Mouse (Mus musculus) intestine, embryonic 14.5 days (tissue): ENCODE measurements around the gene Ctrc. TPM values are rescaled to one million over a fixed set of nuclear protein-coding genes. Genes with fewer than 3 reads are reported as not detected.

Experiments
- ATAC-seq: fragments of 200-750 bp; cut with Nextera tagmentation; replicated peaks from 2 replicates; pipeline ENCODE4 v1.8.0; 2017; ENCODE audit warnings: low read depth, moderate number of reproducible peaks, moderate TSS enrichment, moderate library complexity; ENCODE audit not compliant: low FRiP score, low TSS enrichment
- DNase-seq: peaks from one replicate; pipeline ENCODE4 v3.0.0-alpha.2; 2018; ENCODE audit warnings: low spot score
- H3K27ac ChIP-seq: fragments of 300-500 bp; sonication (generic); 2 replicates; pipeline ENCODE4 v1.5.1; 2014; ENCODE audit warnings: low read depth, mild to moderate bottlenecking, control low read depth
- H3K27me3 ChIP-seq: fragments of 300-500 bp; sonication (generic); replicated peaks from 2 replicates; pipeline ENCODE4 v1.6.1; 2014; ENCODE audit warnings: low read length, control low read depth; ENCODE audit not compliant: control insufficient read depth, insufficient read depth
- H3K36me3 ChIP-seq: fragments of 300-500 bp; sonication (generic); 2 replicates; pipeline ENCODE4 v1.6.1; 2014; ENCODE audit warnings: low read length, control low read depth; ENCODE audit not compliant: control insufficient read depth, insufficient read depth
- H3K4me1 ChIP-seq: fragments of 300-500 bp; sonication (generic); replicated peaks from 2 replicates; pipeline ENCODE4 v1.6.1; 2014; ENCODE audit warnings: low read length, control low read depth, mixed read lengths; ENCODE audit not compliant: control insufficient read depth, insufficient read depth
- H3K4me2 ChIP-seq: fragments of 300-500 bp; sonication (generic); 2 replicates; pipeline ENCODE4 v1.6.1; 2014; ENCODE audit warnings: low read length
- H3K4me3 ChIP-seq: fragments of 300-500 bp; sonication (generic); 2 replicates; pipeline ENCODE4 v1.5.1; 2014; ENCODE audit warnings: low read depth, low read length, control low read depth, mixed read lengths
- H3K9ac ChIP-seq: fragments of 300-500 bp; sonication (generic); 2 replicates; pipeline ENCODE4 v1.6.1; 2014; ENCODE audit warnings: mild to moderate bottlenecking, low read length
- H3K9me3 ChIP-seq: fragments of 300-500 bp; sonication (generic); 2 replicates; pipeline ENCODE4 v1.6.1; 2016; ENCODE audit warnings: low read length, control low read depth; ENCODE audit not compliant: control insufficient read depth
- WGBS: fragments of 180-500 bp; shearing (Covaris S2); extraction: QIAGEN DNeasy Blood & Tissue Kit; methylation state at CpG from one replicate; pipeline ENCODE4 v1.1.7; 2014; 5-methylcytosine and 5-hydroxymethylcytosine counted together
- polyA plus RNA-seq: library from polyadenylated mRNA; unstranded; fragments of >200 nt; fragmentation: Nextera tagmentation; extraction: Ambion mirVana; gene quantifications from 2 replicates; pipeline ENCODE4 v1.2.1, GENCODE M21; 2014

The Ctrc gene
- polyA plus RNA-seq, 1 experiment from 2014 or later = not detected

GRCm38 (mm10) chr4:141864506-141864905, 18.3 kb upstream of the Ctrc start:
- Histone ChIP-seq H3K4me1 (peaks cover 24% of the 10 kb centered on the region), H3K27ac (no peak overlapping the region), H3K36me3 (peaks cover 34% of the 10 kb centered on the region), H3K9ac (no peak overlapping the region), H3K4me3 (no peak overlapping the region), H3K4me2 (no peak overlapping the region), H3K27me3 (no peaks in the 10 kb centered on the region), H3K9me3 (no peaks in the 10 kb centered on the region)
- DNase-seq (no peak), ATAC-seq (no peak)
- 92% methylated on average over 8 of the region's 8 CpGs for WGBS

GRCm38 (mm10) chr4:141863726-141864280, 17.6 kb upstream of the Ctrc start:
- Histone ChIP-seq H3K27ac (no peak overlapping the region), H3K4me3 (no peak overlapping the region), H3K4me1 (peaks cover 21% of the 10 kb centered on the region), H3K9ac (no peak overlapping the region), H3K4me2 (no peak overlapping the region), H3K27me3 (no peaks in the 10 kb centered on the region), H3K9me3 (no peaks in the 10 kb centered on the region), H3K36me3 (peaks cover 37% of the 10 kb centered on the region)
- no peak for DNase-seq
- no peak for ATAC-seq
- 87% methylated on average over 7 of the region's 7 CpGs for WGBS

- H3K27ac ChIP-seq = no peak overlapping the region
- H3K4me3 ChIP-seq = no peak overlapping the region
- no peaks in the 10 kb centered on the region for H3K27me3 ChIP-seq
- H3K4me1 ChIP-seq = peaks cover 18% of the 10 kb centered on the region
- H3K4me2 ChIP-seq = no peak overlapping the region
- no peak for ATAC-seq
- no peak for DNase-seq
- H3K9me3 ChIP-seq = no peaks in the 10 kb centered on the region
- H3K9ac ChIP-seq = no peak overlapping the region
- peaks cover 39% of the 10 kb centered on the region for H3K36me3 ChIP-seq
- WGBS = 86% methylated on average over 5 of the region's 5 CpGs
Observed at GRCm38 (mm10) chr4:141862867-141863266, 16.7 kb upstream of the Ctrc start.

GRCm38 (mm10) chr4:141861591-141862295, 15.6 kb upstream of the Ctrc start:
- Histone ChIP-seq H3K4me2 (no peak overlapping the region), H3K4me1 (peaks cover 11% of the 10 kb centered on the region), H3K27me3 (no peaks in the 10 kb centered on the region), H3K27ac (no peak overlapping the region), H3K36me3 (peaks cover 39% of the 10 kb centered on the region), H3K9me3 (no peaks in the 10 kb centered on the region), H3K4me3 (no peak overlapping the region), H3K9ac (no peak overlapping the region)
- WGBS = 81% methylated on average over 17 of the region's 17 CpGs
- no peak for DNase-seq
- no peak for ATAC-seq

GRCm38 (mm10) chr4:141860246-141860841, 14.2 kb upstream of the Ctrc start:
- Histone ChIP-seq H3K9ac (no peak overlapping the region), H3K36me3 (peaks cover 34% of the 10 kb centered on the region), H3K27ac (0 out of 2 replicates have a peak overlapping the region, but pooled peaks have one; percentile 11), H3K4me2 (no peak overlapping the region), H3K4me3 (no peak overlapping the region), H3K9me3 (no peaks in the 10 kb centered on the region), H3K27me3 (no peaks in the 10 kb centered on the region), H3K4me1 (peaks cover 10% of the 10 kb centered on the region)
- 67% methylated on average over 19 of the region's 19 CpGs for WGBS
- ATAC-seq (peak; percentile 33; the same call in 1 of the 2 replicates), DNase-seq (peak; percentile 65)

GRCm38 (mm10) chr4:141859351-141859750, 13.2 kb upstream of the Ctrc start:
- Histone ChIP-seq H3K9ac (no peak overlapping the region), H3K9me3 (no peaks in the 10 kb centered on the region), H3K4me1 (peaks cover 10% of the 10 kb centered on the region), H3K27me3 (no peaks in the 10 kb centered on the region), H3K4me3 (no peak overlapping the region), H3K27ac (no peak overlapping the region), H3K36me3 (peaks cover 28% of the 10 kb centered on the region), H3K4me2 (no peak overlapping the region)
- ATAC-seq = no peak
- WGBS = 93% methylated on average over 14 of the region's 14 CpGs
- DNase-seq = no peak

GRCm38 (mm10) chr4:141858501-141858900, 12.3 kb upstream of the Ctrc start:
- peaks cover under 1% of the 10 kb centered on the region; the same call in 1 of the 2 replicates for H3K9me3 ChIP-seq
- no peaks in the 10 kb centered on the region for H3K27me3 ChIP-seq
- WGBS = 76% methylated on average over 20 of the region's 20 CpGs
- peaks cover 10% of the 10 kb centered on the region for H3K4me1 ChIP-seq
- no peak overlapping the region for H3K27ac ChIP-seq
- no peak overlapping the region for H3K4me3 ChIP-seq
- no peak overlapping the region for H3K4me2 ChIP-seq
- ATAC-seq = no peak
- H3K36me3 ChIP-seq = peaks cover 28% of the 10 kb centered on the region
- no peak for DNase-seq
- no peak overlapping the region for H3K9ac ChIP-seq

GRCm38 (mm10) chr4:141857422-141857930, 11.3 kb upstream of the Ctrc start:
- peaks cover 28% of the 10 kb centered on the region for H3K36me3 ChIP-seq
- no peaks in the 10 kb centered on the region for H3K27me3 ChIP-seq
- no peak overlapping the region for H3K4me3 ChIP-seq
- H3K27ac ChIP-seq = peak overlapping the region; percentile 38; the same call in 1 of the 2 replicates
- H3K4me1 ChIP-seq = peaks cover 10% of the 10 kb centered on the region
- peaks cover 6% of the 10 kb centered on the region; the same call in 1 of the 2 replicates for H3K9me3 ChIP-seq
- H3K4me2 ChIP-seq = no peak overlapping the region
- no peak overlapping the region for H3K9ac ChIP-seq
- DNase-seq (peak; percentile 95), ATAC-seq (peak; percentile 55)
- WGBS = 18% methylated on average over 10 of the region's 10 CpGs
